Mouse (Mus musculus): ENCODE results near the gene Gm281.

Gene Gm281

DNA sequence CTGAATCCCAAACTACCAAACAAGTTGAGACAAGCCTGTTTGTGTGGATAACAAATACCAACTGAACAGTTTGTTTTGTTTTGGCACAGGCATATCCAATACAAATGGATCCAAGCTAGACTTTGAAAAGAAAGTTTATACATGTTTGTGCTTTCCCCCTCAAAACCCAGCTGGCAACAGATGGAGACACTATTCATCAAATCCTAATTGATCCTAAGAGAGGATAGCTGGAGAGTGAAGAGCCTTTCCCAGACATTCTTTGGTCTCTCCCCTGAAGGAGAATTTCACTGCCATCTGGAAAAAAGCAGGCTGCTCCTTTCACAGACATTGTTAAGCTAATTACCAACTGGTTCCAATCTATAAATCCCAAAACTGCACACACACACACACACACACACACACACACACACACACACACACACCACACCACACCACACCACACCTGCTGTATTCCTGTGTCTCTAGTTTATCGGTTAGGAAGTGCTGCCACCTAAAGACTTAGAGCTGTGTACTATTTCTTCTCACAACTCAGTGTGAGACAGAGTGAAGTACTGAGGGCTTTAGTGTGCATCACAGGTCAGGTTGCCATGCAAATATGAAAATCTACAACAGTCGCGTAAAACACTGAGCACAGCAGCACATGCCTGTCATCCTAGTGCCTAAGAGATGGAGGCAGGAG, 101.3 kb downstream of the Gm281 start:
- DNase-seq (ENCODE audit: low spot score): peak; percentile 6

- DNase-seq (ENCODE audit: low spot score): no peak
Observed at GRCm38 (mm10) chr14:13790446-13790845, 123.8 kb downstream of the Gm281 start.

- no peak for DNase-seq (ENCODE audit: low spot score)
Observed at GRCm38 (mm10) chr14:13790001-13790400, 124.3 kb downstream of the Gm281 start.

DNA sequence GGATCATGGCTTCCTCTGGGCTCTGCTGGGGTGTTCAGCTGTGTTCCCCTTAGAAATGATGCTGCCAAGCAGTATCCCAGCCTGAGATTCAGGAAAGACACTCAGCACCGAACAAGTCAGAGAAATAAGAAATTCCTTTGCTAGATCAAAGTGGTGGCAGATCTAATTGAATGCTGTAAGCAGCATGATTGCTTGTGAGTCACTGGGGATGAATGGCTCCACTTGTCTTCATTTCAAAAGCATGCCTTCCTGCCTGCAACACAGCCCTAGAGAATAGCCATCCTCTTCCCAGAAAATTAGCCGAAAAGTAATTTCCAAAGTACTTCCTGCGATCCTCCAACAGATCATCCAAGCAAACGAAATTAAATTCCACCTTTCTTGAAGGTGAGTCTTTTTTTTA, 131.3 kb downstream of the Gm281 start:
- no peak for DNase-seq (ENCODE audit: low spot score)

DNA sequence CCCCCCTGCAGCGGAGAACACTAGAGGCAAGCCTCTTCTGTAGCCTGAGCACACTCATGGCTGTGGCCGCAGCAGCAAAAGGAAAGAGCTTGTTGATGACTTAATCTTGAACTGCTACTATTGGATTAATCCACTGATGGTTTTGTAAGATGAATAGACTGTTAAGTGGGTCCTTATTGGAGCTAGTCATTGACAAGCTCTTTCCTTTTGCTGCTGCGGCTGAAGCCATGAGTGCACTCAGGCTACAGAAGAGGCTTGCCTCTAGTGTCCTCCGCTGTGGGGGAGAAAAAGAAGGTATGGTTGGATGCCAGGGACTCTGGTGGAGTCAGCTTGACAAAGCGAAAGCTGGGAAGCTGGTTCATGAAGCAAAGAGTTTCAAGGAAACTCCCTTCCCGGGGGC, 135.9 kb downstream of the Gm281 start:
- DNase-seq (ENCODE audit: low spot score): no peak

GRCm38 (mm10) chr14:13771163-13771562, 143.1 kb downstream of the Gm281 start:
- no peak for DNase-seq (ENCODE audit: low spot score)

DNA sequence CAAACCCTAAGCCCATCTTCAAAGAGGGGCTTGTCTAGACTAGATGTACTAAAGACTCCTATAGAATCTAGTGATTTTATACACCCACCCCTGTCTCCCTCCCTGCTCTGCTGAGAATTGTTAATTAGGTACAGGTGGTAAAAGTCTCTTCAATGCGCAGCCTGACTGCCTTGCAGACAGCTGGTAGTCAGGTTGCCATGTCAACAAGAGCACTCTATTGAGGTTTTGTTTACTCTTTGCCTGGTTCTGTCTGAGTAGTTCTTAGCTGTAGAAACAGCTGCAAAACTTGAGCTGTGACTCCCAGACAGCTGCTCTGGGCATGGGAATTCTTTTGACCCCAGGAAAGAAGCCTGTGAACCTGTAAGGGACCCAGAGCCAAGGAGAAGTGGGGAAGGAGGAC, 143.6 kb downstream of the Gm281 start:
- DNase-seq (ENCODE audit: low spot score): no peak
